Mouse (Mus musculus) layer of hippocampus, adult 18-20 months (tissue): ENCODE measurements at regions not wholly inside any gene's neighbourhood (a gene's known extent, or its start where the extent isn't known, plus 50 kb on each side); places are given as distances from the start of the nearest gene placed in this dataset.
"Not testable (repeated sequence)": the region's sequence is repeated elsewhere in the genome, so short reads cannot be mapped to it uniquely, and the experiment has no call there.

Experiments
- DNase-seq, 2 experiments: peaks; one replicate each; pipeline ENCODE4 v3.0.0; 2022; ENCODE audit warnings: low spot score in 2 of 2

DNA sequence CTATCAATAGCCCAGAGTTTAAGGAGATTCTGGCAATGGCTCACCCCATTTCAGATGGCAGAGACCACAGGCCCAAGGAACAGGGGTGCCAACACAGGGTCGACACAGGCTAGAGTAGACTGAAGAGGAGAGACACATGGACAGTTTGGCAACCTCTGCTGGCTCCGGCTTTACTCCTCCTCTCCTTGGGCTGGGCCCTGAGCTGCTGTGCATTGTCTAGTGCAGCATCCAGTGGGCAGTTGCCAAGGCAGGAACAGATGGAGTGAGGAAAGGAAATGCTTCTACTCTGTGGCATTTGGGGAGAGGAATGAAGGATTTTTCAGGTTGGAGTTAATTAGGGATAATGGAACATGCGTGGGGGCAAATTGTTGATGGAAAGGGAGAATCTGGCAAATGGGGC, 151.0 kb upstream of the 1700012A03Rik start:
- DNase-seq, result peak; percentile 56 to 74

GRCm38 (mm10) chr6:31898609-31899008, 151.4 kb upstream of the 1700012A03Rik start:
- no peak for DNase-seq

GRCm38 (mm10) chr6:31897001-31897400, 153.0 kb upstream of the 1700012A03Rik start:
- no peak for DNase-seq

- peak; percentile 23 to 74 for DNase-seq
Measured at GRCm38 (mm10) chr6:31895835-31896234, 154.2 kb upstream of the 1700012A03Rik start.

GRCm38 (mm10) chr6:31886931-31887330, 163.1 kb upstream of the 1700012A03Rik start:
- no peak for DNase-seq

DNA sequence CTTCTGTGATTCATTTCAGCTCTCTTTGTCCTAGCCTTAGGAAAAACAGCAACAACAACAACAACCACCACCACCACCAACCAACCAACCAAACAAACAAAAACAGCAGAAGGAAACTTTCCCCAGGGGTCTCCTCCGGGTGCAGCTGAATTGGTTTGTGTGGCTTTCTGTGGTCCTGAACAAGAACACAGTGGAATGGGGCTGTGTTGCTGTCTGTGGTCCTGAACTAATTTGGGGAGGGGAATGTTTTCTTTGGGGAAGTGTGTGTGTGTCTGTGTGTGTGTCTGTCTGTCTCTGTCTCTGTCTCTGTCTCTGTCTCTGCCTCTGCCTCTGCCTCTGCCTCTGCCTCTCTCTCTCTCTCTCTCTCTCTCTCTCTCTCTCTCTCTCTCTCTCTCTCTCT, 164.8 kb upstream of the 1700012A03Rik start:
- DNase-seq, result not testable (repeated sequence)

DNA sequence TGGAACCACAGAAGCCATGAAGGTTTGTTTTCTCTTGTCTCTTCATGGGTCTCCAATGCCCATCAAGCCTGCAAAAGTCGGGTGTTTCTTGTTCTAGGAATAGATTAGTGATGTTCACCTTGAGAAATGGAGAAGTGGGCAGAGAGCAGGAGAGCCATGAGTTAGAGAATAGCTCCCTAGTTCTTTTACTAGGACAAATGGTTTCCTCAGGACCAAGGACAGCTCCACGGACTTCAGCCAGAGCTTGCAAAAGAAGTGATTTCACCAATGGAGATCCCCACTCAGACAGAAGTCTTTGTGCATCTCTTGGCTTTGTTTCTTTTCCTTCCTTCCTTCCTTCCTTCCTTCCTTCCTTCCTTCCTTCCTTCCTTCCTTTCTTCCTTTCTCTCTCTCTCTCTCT, 166.3 kb upstream of the 1700012A03Rik start:
- no peak for DNase-seq

GRCm38 (mm10) chr6:31874616-31875015, 175.4 kb upstream of the 1700012A03Rik start:
- DNase-seq, result no peak

DNA sequence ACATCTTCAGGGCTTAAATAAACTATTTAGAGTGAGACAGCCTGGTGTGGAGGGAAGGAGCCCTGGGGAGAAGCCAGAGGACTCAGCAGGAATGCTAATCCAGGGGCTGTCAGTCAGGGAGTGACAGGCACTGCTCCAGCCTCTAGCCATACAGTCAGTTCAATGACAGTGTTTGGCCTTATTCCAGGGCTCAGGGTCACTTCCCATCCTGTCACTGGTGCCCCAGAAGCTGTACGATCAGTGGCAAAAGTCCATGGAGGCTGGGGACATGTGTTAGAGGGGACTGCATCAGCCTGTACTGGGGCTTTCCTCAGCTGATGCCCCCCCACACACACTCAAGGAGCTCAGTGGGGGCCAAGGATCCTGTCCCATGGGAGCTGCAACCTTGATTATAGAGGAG, 176.1 kb upstream of the 1700012A03Rik start:
- no peak for DNase-seq

DNA sequence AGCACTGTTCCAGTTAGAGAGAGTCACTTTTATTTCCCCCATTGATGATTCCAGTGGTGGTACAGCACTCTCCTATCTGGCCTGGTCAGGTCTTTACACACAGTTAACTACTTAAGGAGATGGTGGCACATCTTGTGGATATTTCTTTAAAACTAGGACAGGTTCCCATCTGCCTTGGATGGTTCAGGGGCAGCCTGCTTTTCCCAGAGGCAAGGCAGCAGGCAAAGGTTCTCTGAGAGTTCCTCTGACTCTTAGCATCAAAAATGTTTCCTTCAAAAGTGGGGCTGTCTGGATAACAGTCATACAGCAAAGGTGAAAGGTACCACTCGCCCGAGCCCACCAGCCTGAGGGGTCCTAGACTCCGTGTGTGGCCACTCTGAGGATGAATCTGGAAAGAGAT, 178.3 kb upstream of the 1700012A03Rik start:
- no peak for DNase-seq

- no peak for DNase-seq
Measured at GRCm38 (mm10) chr6:31861996-31862395, 188.1 kb upstream of the 1700012A03Rik start.

DNA sequence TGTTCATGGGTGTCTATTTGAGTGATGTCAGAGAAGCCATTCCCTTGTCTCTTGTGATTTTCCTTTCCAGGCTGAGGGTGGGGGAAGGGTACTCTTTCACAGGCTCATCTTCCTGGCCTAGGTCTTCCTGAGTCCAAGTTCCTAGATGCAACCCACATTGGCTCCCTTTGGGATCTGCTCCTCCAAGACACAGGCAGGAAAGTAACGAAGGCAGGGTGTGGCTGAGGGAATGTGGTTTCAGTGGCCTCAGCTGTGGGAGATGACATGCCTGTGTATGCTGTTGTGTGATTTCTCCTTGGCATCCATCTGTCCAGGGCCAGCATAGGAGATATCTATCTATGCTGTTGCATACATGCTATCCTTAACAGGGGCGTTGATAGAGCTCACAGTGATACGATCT, 190.4 kb upstream of the 1700012A03Rik start:
- no peak for DNase-seq

GRCm38 (mm10) chr6:31854261-31854660, 195.8 kb upstream of the 1700012A03Rik start:
- no peak for DNase-seq

GRCm38 (mm10) chr6:31846319-31846718, 203.7 kb upstream of the 1700012A03Rik start:
- DNase-seq, result no peak

- no peak for DNase-seq
Measured at GRCm38 (mm10) chr6:31845671-31846070, 204.4 kb upstream of the 1700012A03Rik start.

GRCm38 (mm10) chr6:31840621-31841020, 209.4 kb upstream of the 1700012A03Rik start:
- no peak for DNase-seq

- DNase-seq, result no peak
Measured at GRCm38 (mm10) chr6:31838588-31838987, 211.5 kb upstream of the 1700012A03Rik start.

DNA sequence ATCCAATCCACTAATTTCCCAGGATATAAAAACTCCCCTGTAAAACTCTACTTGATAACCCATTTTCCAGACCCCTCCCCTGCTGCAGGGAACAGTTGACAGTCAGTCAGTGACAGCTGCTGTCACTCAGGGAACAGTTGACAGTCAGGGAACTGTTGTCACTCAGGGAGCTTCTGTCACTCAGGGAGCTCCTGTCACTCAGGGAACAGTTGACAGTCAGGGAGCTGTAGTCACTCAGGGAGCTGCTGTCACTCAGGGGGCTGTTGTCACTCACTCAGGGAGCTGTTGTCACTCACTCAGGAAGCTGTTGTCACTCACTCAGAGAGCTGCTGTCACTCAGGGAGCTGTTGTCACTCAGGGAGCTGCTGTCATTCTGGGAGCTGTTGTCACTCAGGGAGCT, 214.3 kb upstream of the 1700012A03Rik start:
- DNase-seq, result no peak

GRCm38 (mm10) chr6:31834503-31834902, 215.5 kb upstream of the 1700012A03Rik start:
- no peak for DNase-seq

- DNase-seq, result peak; percentile 71 to 72
Measured at GRCm38 (mm10) chr6:31830610-31831009, 219.4 kb upstream of the 1700012A03Rik start.

- no peak for DNase-seq
Measured at GRCm38 (mm10) chr6:31823616-31824015, 226.4 kb upstream of the 1700012A03Rik start.

DNA sequence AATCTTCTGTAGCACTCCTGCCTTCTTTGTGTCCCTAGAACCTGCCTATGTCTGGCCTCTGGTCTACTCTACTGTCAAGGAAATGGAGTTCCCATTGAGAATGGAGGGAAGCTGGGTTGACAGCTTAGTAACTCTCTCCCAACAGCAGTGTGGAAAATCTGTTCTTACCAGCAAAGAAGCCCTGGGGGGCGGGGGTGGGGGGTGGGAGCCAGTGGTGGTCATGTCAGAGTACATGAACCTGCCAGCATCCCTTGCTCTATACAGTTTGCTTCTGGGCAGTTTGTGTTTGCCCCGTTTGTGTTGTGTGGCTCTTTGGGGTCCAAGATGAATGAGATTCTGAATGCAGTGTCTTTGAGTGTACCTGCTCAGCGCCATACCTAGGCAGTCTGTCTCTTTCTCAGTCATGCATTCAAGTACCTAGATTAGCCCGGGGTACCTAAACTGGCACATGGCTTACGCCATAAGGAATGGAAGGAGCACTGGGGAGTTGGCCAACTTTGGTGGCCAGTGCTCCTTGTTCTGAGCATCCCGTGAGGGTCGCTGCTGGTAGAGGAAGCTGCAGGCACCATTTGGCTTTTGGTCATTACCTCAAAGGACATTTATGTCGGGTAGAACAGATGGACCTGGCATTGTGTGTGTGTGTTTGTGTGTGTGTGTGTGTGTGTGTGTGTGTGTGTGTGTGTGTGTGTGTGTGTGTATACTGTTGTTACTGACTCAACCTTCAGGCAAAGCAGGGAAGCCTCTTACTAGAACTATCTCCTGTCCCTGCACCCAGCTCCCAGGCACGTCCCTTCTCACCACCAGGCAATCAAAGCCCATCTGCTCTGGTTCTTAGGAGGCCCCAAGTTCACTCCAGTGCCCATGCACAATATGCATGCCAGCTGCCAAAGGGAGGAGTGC, 227.6 kb upstream of the 1700012A03Rik start:
- DNase-seq, result no peak

GRCm38 (mm10) chr6:31821621-31822020, 228.4 kb upstream of the 1700012A03Rik start:
- DNase-seq, result no peak
